Mouse (Mus musculus): Measurements from ENCODE around the gene Zdbf2. TPM values are rescaled to one million over a fixed set of nuclear protein-coding genes. Genes with fewer than 3 reads are reported as not detected.

Zdbf2 gene
- polyA plus RNA-seq, 1 experiment, result under 0.01 TPM

DNA sequence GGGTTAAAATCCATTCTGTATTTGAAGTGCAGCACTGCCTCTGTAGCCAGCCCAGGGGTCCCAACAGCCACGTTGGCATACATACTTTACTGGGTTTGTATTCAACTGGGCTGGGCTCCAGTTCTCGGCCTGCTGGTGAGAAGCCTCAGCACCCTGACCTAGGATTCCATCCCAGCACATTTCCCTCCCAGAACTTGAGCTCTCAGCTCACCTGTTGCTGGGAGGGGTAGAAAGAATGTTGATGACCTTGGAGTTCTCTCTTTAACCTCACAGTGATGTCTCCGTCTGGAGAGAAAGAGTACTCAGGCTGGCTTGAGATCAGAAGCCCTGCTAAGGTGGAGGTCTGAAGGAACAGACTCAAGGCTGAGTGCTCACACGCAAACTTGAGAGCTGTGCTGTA is 33.8 kb upstream of the Zdbf2 start:
- no peaks in the 10 kb centered on the region for H3K79me2 ChIP-seq (ENCODE audit: control insufficient read depth, insufficient read depth)
- TF ChIP-seq MYOG (IDR thresholded peaks at IDR 0.05; ENCODE audit: control insufficient read depth in 1 of 3, insufficient read depth in 1 of 3, insufficient read length in 2 of 3, low read depth in 2 of 3) (peak in 2 of 3 experiments; percentile 59 to 71), TCF3 (IDR thresholded peaks at IDR 0.05; ENCODE audit: insufficient read length, low read depth) (no peak), E2F4 (IDR thresholded peaks at IDR 0.05; ENCODE audit: insufficient read depth) (no peak), MAX (IDR thresholded peaks at IDR 0.05; ENCODE audit: low read depth) (no peak), TCF12 (IDR thresholded peaks at IDR 0.05; ENCODE audit: insufficient read depth, poor library complexity, severe bottlenecking) (peak; percentile 37), SRF (IDR thresholded peaks at IDR 0.05; ENCODE audit: control insufficient read depth, insufficient read length, low read depth) (no peak), CEBPB (IDR thresholded peaks at IDR 0.05; ENCODE audit: insufficient read depth, poor library complexity, severe bottlenecking) (no peak), MYOD1 (IDR thresholded peaks at IDR 0.05; ENCODE audit: control insufficient read depth in 1 of 3, insufficient read length in 2 of 3, low read depth in 2 of 3) (peak; percentile 8 to 77 (median 27)), REST (IDR thresholded peaks at IDR 0.05; ENCODE audit: insufficient read depth, insufficient read length) (no peak), USF1 (IDR thresholded peaks at IDR 0.05; ENCODE audit: low read depth) (no peak), POLR2A (IDR thresholded peaks at IDR 0.05; ENCODE audit: insufficient read length, low read depth) (no peak), POLR2AphosphoS2 (IDR thresholded peaks at IDR 0.05; ENCODE audit: insufficient read length, low read depth) (no peak)
- H3K36me3 ChIP-seq (ENCODE audit: control insufficient read depth, insufficient read depth), result no peaks in the 10 kb centered on the region
- H3K27me3 ChIP-seq (ENCODE audit: control insufficient read depth, insufficient read depth, insufficient read length), result no peaks in the 10 kb centered on the region
- H3ac ChIP-seq (ENCODE audit: control insufficient read depth, insufficient read length), result no peak overlapping the region
- H3K4me3 ChIP-seq, result no peak overlapping the region
- peak overlapping the region; percentile 54 for H3K4me2 ChIP-seq (ENCODE audit: low read depth)

DNA sequence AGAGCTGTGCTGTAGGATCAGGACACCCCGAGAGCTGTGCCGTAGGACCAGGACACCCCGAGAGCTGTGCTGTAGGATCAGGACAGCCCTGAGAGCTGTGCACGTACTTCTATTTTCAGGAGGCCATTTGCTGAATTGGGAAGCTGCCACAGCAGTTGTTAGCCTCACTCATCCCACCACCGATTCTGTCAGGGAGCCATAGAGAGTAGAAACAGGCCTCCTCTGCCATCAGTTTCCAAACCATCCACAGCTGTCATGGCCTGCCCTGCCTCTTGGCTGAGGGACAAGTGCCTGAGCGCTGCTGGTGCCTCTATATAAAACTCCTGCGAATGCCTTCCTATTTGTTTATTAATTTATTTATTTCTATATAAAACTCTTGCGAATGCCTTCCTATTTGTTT is 33.3 kb upstream of the Zdbf2 start:
- H3K36me3 ChIP-seq (ENCODE audit: control insufficient read depth, insufficient read depth), result no peaks in the 10 kb centered on the region
- no peaks in the 10 kb centered on the region for H3K79me2 ChIP-seq (ENCODE audit: control insufficient read depth, insufficient read depth)
- TF ChIP-seq SRF (IDR thresholded peaks at IDR 0.05; ENCODE audit: control insufficient read depth, insufficient read length, low read depth), result peak; percentile 25
- TF ChIP-seq CEBPB (IDR thresholded peaks at IDR 0.05; ENCODE audit: insufficient read depth, poor library complexity, severe bottlenecking), result no peak
- TF ChIP-seq MAX (IDR thresholded peaks at IDR 0.05; ENCODE audit: low read depth), result no peak
- peak; percentile 79 for TF ChIP-seq TCF3 (IDR thresholded peaks at IDR 0.05; ENCODE audit: insufficient read length, low read depth)
- peak; percentile 78 to 97 (median 95) for TF ChIP-seq MYOG (IDR thresholded peaks at IDR 0.05; ENCODE audit: control insufficient read depth in 1 of 3, insufficient read depth in 1 of 3, insufficient read length in 2 of 3, low read depth in 2 of 3)
- TF ChIP-seq E2F4 (IDR thresholded peaks at IDR 0.05; ENCODE audit: insufficient read depth), result no peak
- TF ChIP-seq TCF12 (IDR thresholded peaks at IDR 0.05; ENCODE audit: insufficient read depth, poor library complexity, severe bottlenecking), result peak; percentile 86
- TF ChIP-seq POLR2A (IDR thresholded peaks at IDR 0.05; ENCODE audit: insufficient read length, low read depth), result no peak
- TF ChIP-seq MYOD1 (IDR thresholded peaks at IDR 0.05; ENCODE audit: control insufficient read depth in 1 of 3, insufficient read length in 2 of 3, low read depth in 2 of 3), result peak; percentile 91 to 98 (median 95)
- H3ac ChIP-seq (ENCODE audit: control insufficient read depth, insufficient read length), result no peak overlapping the region
- no peaks in the 10 kb centered on the region for H3K27me3 ChIP-seq (ENCODE audit: control insufficient read depth, insufficient read depth, insufficient read length)
- H3K4me2 ChIP-seq (ENCODE audit: low read depth), result peak overlapping the region; percentile 54
- no peak overlapping the region for H3K4me3 ChIP-seq

DNA sequence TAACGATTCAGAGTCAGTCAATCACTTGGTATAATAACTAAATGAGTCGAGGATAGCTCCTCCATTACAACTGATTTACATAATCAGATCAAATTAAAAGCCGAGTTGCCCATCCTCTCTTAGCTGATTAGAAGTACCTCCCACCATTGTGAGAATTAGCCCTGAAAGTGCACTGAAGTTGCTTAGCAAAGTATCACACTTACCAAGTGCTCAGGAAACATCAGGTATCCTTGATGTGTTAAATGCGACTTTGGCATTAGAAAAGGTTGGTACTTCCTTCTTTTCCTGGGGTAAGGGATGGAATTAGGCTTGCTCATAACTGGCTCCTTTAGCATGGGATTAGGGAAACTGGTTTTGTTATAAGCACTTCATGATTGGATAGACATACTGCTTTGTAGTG is 29.2 kb upstream of the Zdbf2 start:
- Histone ChIP-seq H3K27me3 (ENCODE audit: control insufficient read depth, insufficient read depth, insufficient read length) (peaks cover 11% of the 10 kb centered on the region), H3ac (ENCODE audit: control insufficient read depth, insufficient read length) (no peak overlapping the region), H3K36me3 (ENCODE audit: control insufficient read depth, insufficient read depth) (no peaks in the 10 kb centered on the region), H3K4me2 (ENCODE audit: low read depth) (no peak overlapping the region), H3K4me3 (no peak overlapping the region), H3K79me2 (ENCODE audit: control insufficient read depth, insufficient read depth) (no peaks in the 10 kb centered on the region)
- TF ChIP-seq POLR2AphosphoS2 (IDR thresholded peaks at IDR 0.05; ENCODE audit: insufficient read length, low read depth) (no peak), USF1 (IDR thresholded peaks at IDR 0.05; ENCODE audit: low read depth) (no peak), POLR2A (IDR thresholded peaks at IDR 0.05; ENCODE audit: insufficient read length, low read depth) (no peak), MYOD1 (IDR thresholded peaks at IDR 0.05; ENCODE audit: control insufficient read depth in 1 of 3, insufficient read length in 2 of 3, low read depth in 2 of 3) (no peak), SRF (IDR thresholded peaks at IDR 0.05; ENCODE audit: control insufficient read depth, insufficient read length, low read depth) (no peak), CEBPB (IDR thresholded peaks at IDR 0.05; ENCODE audit: insufficient read depth, poor library complexity, severe bottlenecking) (no peak), REST (IDR thresholded peaks at IDR 0.05; ENCODE audit: insufficient read depth, insufficient read length) (no peak), E2F4 (IDR thresholded peaks at IDR 0.05; ENCODE audit: insufficient read depth) (no peak), MYOG (IDR thresholded peaks at IDR 0.05; ENCODE audit: control insufficient read depth in 1 of 3, insufficient read depth in 1 of 3, insufficient read length in 2 of 3, low read depth in 2 of 3) (no peak), MAX (IDR thresholded peaks at IDR 0.05; ENCODE audit: low read depth) (no peak), TCF12 (IDR thresholded peaks at IDR 0.05; ENCODE audit: insufficient read depth, poor library complexity, severe bottlenecking) (no peak), TCF3 (IDR thresholded peaks at IDR 0.05; ENCODE audit: insufficient read length, low read depth) (no peak)

DNA sequence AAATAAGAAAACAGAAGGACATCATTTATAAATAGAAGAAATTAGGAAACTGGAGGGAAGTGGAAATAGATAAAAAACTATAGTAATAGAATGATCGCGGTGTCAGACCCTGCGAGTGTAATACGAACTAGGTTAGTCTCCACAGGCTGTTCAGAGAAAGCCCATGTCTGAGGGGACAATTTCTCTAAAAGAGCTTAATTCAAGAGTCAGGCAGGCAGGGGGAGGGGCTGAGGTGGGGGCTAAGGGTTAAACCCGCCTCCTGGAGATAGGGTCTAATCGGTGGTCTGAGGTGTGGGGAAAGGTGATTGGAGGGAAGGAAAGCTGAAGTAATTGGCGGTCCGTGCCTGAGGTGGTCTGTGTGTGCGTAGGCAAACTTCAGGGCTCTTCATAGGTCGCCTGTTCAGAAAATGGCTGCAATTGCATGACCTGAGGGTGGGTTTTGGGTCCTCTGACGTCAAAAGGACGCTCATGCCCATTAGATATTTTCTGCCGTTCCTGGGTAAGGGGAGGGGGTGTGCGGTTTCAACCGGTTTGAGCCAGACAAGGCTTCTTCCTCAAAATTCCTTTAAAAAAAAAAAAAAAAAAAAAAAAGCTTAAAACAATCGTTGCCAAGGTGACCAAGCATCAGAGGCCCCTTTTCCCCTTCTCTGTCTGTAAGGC is 26.1 kb upstream of the Zdbf2 start:
- no peak overlapping the region for H3K4me2 ChIP-seq (ENCODE audit: low read depth)
- TF ChIP-seq REST (IDR thresholded peaks at IDR 0.05; ENCODE audit: insufficient read depth, insufficient read length) (no peak), MAX (IDR thresholded peaks at IDR 0.05; ENCODE audit: low read depth) (no peak), POLR2A (IDR thresholded peaks at IDR 0.05; ENCODE audit: insufficient read length, low read depth) (no peak), USF1 (IDR thresholded peaks at IDR 0.05; ENCODE audit: low read depth) (no peak), E2F4 (IDR thresholded peaks at IDR 0.05; ENCODE audit: insufficient read depth) (no peak), TCF12 (IDR thresholded peaks at IDR 0.05; ENCODE audit: insufficient read depth, poor library complexity, severe bottlenecking) (no peak), MYOG (IDR thresholded peaks at IDR 0.05; ENCODE audit: control insufficient read depth in 1 of 3, insufficient read depth in 1 of 3, insufficient read length in 2 of 3, low read depth in 2 of 3) (no peak), CEBPB (IDR thresholded peaks at IDR 0.05; ENCODE audit: insufficient read depth, poor library complexity, severe bottlenecking) (no peak), MYOD1 (IDR thresholded peaks at IDR 0.05; ENCODE audit: control insufficient read depth in 1 of 3, insufficient read length in 2 of 3, low read depth in 2 of 3) (no peak), POLR2AphosphoS2 (IDR thresholded peaks at IDR 0.05; ENCODE audit: insufficient read length, low read depth) (no peak), SRF (IDR thresholded peaks at IDR 0.05; ENCODE audit: control insufficient read depth, insufficient read length, low read depth) (no peak), TCF3 (IDR thresholded peaks at IDR 0.05; ENCODE audit: insufficient read length, low read depth) (no peak)
- H3K27me3 ChIP-seq (ENCODE audit: control insufficient read depth, insufficient read depth, insufficient read length), result peaks cover 30% of the 10 kb centered on the region
- no peak overlapping the region for H3ac ChIP-seq (ENCODE audit: control insufficient read depth, insufficient read length)
- H3K4me3 ChIP-seq, result no peak overlapping the region
- H3K79me2 ChIP-seq (ENCODE audit: control insufficient read depth, insufficient read depth), result no peaks in the 10 kb centered on the region
- H3K36me3 ChIP-seq (ENCODE audit: control insufficient read depth, insufficient read depth), result no peaks in the 10 kb centered on the region
